9 mouse cellular contexts compared by ENCODE assay signal in the genomic region with DNA sequence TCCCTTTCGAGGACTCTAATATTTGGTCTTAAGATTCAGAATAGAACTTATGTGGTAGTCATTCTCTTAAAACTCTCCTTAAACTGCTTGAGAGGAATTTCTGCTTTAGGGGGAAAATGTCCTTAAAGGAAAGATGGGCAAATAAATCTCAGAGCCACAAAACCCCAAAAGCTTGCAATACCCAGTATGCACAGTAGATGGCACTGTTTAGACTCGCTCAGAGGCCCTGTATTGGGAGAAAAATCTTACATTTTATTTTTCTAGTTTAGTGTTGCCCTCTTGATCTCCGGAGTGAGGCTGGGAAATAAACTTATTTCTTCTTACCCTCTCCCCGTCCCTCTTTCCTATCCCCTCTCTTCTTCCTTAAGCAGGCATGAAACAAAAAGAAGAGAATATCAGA. TPM values are rescaled to one million over a fixed set of nuclear protein-coding genes. Genes with fewer than 3 reads are reported as not detected.
DNase-seq lines count a peak whose midpoint lies in the region; ATAC-seq and TF ChIP-seq lines count a peak whose summit lies in the region.
"Had no signal": no experiment of that assay in that cellular context is flagged by ENCODE, and none has a peak within 500 bp of the region (broad histone marks: within the 10 kb centered on the region; RNA-seq: fewer than 3 reads in every experiment).

No protein-coding gene starts in this region.

- H3K9ac ChIP-seq in heart, postnatal 0 days (replicated peaks; ENCODE audit: low read depth, low read length) = no peak overlapping the region
- H3K9ac ChIP-seq: embryonic facial prominence, embryonic 13.5 days had no signal

- no peaks in the 10 kb centered on the region for H3K9me3 ChIP-seq in heart, postnatal 0 days (replicated peaks; ENCODE audit: control insufficient read depth, low read length)
- H3K9me3 ChIP-seq: embryonic facial prominence, embryonic 13.5 days had no signal

- peak; percentile 19 for DNase-seq in heart, postnatal 0 days (ENCODE audit: low spot score)
- DNase-seq in heart, postnatal 25 days (ENCODE audit: low spot score) = no peak
- peak; percentile 8 to 10 for DNase-seq in spleen, adult 2 months (ENCODE audit: low read depth in 1 of 2, low spot score in 2 of 2)
- DNase-seq in spleen, postnatal 14 days (ENCODE audit: low spot score in 2 of 2) = no peak
- peak; percentile 16 for DNase-seq in brain, embryonic 18.5 days (ENCODE audit: low read depth, low spot score)
- DNase-seq in induced T-regulatory cell, adult 2 months (ENCODE audit: low read depth) = peak; percentile 79
- DNase-seq in retina, postnatal 7 days (ENCODE audit: low read depth, low spot score) = peak; percentile 47
- DNase-seq in spleen, adult 12 weeks (ENCODE audit: low spot score) = no peak

- no peak for TF ChIP-seq EP300 in heart, postnatal 0 days (IDR thresholded peaks at IDR 0.05; ENCODE audit: low read depth)

- H3K4me3 ChIP-seq in heart, postnatal 0 days (ENCODE audit: low read depth, low read length) = no peak overlapping the region
- H3K4me3 ChIP-seq in spleen, adult 2 months (ENCODE audit: extremely low read depth, insufficient read depth, insufficient read length) = no peak overlapping the region
- H3K4me3 ChIP-seq: embryonic facial prominence, embryonic 13.5 days had no signal

- TF ChIP-seq POLR2A in spleen, adult 2 months (IDR thresholded peaks at IDR 0.05; ENCODE audit: low read depth, low read length) = no peak

- ATAC-seq in heart, postnatal 0 days (ENCODE audit: insufficient read depth, low read depth) = no peak

- no peak overlapping the region for H3K4me2 ChIP-seq in heart, postnatal 0 days (ENCODE audit: low read depth, low read length)
- H3K4me2 ChIP-seq: embryonic facial prominence, embryonic 13.5 days had no signal

- TF ChIP-seq CTCF in heart, postnatal 0 days (IDR thresholded peaks at IDR 0.05; ENCODE audit: low read depth) = peak; percentile 84
- TF ChIP-seq CTCF in spleen, adult 2 months (IDR thresholded peaks at IDR 0.05; ENCODE audit: extremely low read depth, insufficient read depth, insufficient read length, insufficient replicate concordance) = peak; percentile 35; the same call in 1 of the 2 replicates

- peaks cover 61% of the 10 kb centered on the region for H3K27me3 ChIP-seq in heart, postnatal 0 days (ENCODE audit: control insufficient read depth, insufficient read depth, low read length)
- H3K27me3 ChIP-seq in spleen, adult 2 months (ENCODE audit: control insufficient read depth, insufficient read depth, low read length) = peaks cover 12% of the 10 kb centered on the region

- no peaks in the 10 kb centered on the region for H3K36me3 ChIP-seq in heart, postnatal 0 days (replicated peaks; ENCODE audit: control insufficient read depth, insufficient read depth, low read length)
- no peaks in the 10 kb centered on the region for H3K36me3 ChIP-seq in spleen, adult 2 months (ENCODE audit: control insufficient read depth, insufficient read depth, low read length)
- H3K36me3 ChIP-seq: embryonic facial prominence, embryonic 13.5 days had no signal

- WGBS in heart, postnatal 0 days = 6% methylated on average over 4 of the region's 4 CpGs
- 10% methylated on average over 4 of the region's 4 CpGs for WGBS in spleen, adult 2 months

- no peaks in the 10 kb centered on the region for H3K4me1 ChIP-seq in heart, postnatal 0 days (ENCODE audit: control insufficient read depth, insufficient read depth)
- H3K4me1 ChIP-seq in spleen, adult 2 months (ENCODE audit: control insufficient read depth, insufficient read depth, insufficient read length) = no peaks in the 10 kb centered on the region; the same call in 1 of the 2 replicates

- no peak overlapping the region for H3K27ac ChIP-seq in heart, postnatal 0 days (ENCODE audit: low read depth)
- no peak overlapping the region for H3K27ac ChIP-seq in spleen, adult 2 months (ENCODE audit: insufficient read depth, low read length)
- H3K27ac ChIP-seq: embryonic facial prominence, embryonic 13.5 days had no signal

- intact Hi-C loops in heart, postnatal 25 days (cut with DNase I) = loop anchor here (1.0 kb wide), 1 partner anchor 253 kb away; no protein-coding TSS in a partner anchor

RNA-seq across cellular contexts. Expression of gene Gjb2, which starts 4.7 kb away (rescaled TPM):
- 0.04 and 0.08 TPM in 2 replicates for total RNA-seq in heart, postnatal 0 days (2014; rRNA removed; ENCODE audit: low replicate concordance)
- polyA plus RNA-seq in heart, postnatal 0 days (2015; fragmentation: Nextera tagmentation; extraction: Ambion mirVana) = 0.10 TPM in 1 of 2 replicates, not detected in the other
- total RNA-seq in heart, postnatal 25 days (2021) = not detected
- 0.49 and 0.66 TPM in 2 replicates for polyA plus RNA-seq in spleen, adult 2 months (2012; rRNA removed)

RNA-seq across cellular contexts. Expression of gene Gm4491, which starts 6.5 kb away (rescaled TPM):
- not detected in 2 replicates for total RNA-seq in heart, postnatal 0 days (2014; rRNA removed; ENCODE audit: low replicate concordance)
- polyA plus RNA-seq in heart, postnatal 0 days (2015; fragmentation: Nextera tagmentation; extraction: Ambion mirVana) = not detected in 2 replicates
- not detected for total RNA-seq in heart, postnatal 25 days (2021)
- not detected in 2 replicates for polyA plus RNA-seq in spleen, adult 2 months (2012; rRNA removed)

RNA-seq across cellular contexts. Expression of gene Gjb6, which starts 24.2 kb away (rescaled TPM):
- total RNA-seq in heart, postnatal 0 days (2014; rRNA removed; ENCODE audit: low replicate concordance) = 5.0 TPM in 1 of 2 replicates, not detected in the other
- not detected in 2 replicates for polyA plus RNA-seq in heart, postnatal 0 days (2015; fragmentation: Nextera tagmentation; extraction: Ambion mirVana)
- total RNA-seq in heart, postnatal 25 days (2021) = not detected
- polyA plus RNA-seq in spleen, adult 2 months (2012; rRNA removed) = not detected in 2 replicates

RNA-seq across cellular contexts. Expression of gene Gja3, which starts 51.3 kb away (rescaled TPM):
- 33.1 and 40.7 TPM in 2 replicates for total RNA-seq in heart, postnatal 0 days (2014; rRNA removed; ENCODE audit: low replicate concordance)
- polyA plus RNA-seq in heart, postnatal 0 days (2015; fragmentation: Nextera tagmentation; extraction: Ambion mirVana) = 53.6 and 61.0 TPM in 2 replicates
- 10 to 100 TPM; 18.4 to 19.5 TPM for total RNA-seq in heart, postnatal 25 days (2021)
- not detected in 2 replicates for polyA plus RNA-seq in spleen, adult 2 months (2012; rRNA removed)

Comparison
In these comparisons a context has a peak if more than half of its experiments do, and no peak if none do; other contexts are left out.
1. DNase-seq: peak in heart, postnatal 0 days (single experiment), spleen, adult 2 months (2 of 2), brain, embryonic 18.5 days (single experiment), induced T-regulatory cell, adult 2 months (single experiment) and retina, postnatal 7 days (single experiment); none in heart, postnatal 25 days (single experiment), spleen, postnatal 14 days (0 of 2) and spleen, adult 12 weeks (single experiment).